Mouse (Mus musculus): Measurements from ENCODE around the gene Fads3.

The Fads3 gene

DNA sequence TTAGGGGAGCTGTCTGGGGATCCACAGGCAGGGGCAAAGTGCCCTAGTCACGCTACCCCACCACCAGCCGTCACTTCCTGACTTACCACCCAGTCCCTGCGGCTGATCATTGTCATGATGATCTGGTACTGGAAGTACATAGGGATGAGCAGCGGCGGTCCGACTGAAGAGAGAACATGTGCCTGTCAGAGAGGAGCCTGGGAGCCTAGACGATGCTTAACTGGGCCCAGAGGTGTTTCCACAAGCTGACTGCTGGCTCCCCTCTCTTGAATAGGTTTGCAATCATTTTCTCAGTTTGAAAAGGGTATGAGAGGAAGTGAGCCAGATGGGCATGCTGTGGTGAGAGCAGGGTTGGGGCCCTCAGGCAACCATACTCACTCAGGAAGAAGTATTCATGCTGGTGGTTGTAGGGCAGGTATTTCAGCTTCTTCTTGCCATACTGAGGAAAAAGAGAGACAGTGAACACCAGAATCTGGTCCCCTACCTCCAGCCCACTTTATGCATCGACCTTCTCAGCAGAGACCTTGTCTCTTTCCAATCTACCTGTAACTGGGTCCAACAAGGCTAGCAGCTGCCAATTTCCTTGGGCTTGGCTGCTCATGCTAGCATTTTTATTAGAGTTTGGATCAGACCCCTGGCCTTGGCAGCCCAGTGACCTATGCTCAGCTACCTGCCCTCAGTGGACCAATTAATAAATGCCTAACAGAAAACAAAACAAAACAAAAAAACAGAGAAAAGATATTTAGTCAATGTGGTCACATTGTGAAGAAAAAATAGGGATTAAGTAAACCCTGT is 29.0 kb downstream of the Fads3 start:
- DNase-seq, result peak; percentile 72 to 84

DNA sequence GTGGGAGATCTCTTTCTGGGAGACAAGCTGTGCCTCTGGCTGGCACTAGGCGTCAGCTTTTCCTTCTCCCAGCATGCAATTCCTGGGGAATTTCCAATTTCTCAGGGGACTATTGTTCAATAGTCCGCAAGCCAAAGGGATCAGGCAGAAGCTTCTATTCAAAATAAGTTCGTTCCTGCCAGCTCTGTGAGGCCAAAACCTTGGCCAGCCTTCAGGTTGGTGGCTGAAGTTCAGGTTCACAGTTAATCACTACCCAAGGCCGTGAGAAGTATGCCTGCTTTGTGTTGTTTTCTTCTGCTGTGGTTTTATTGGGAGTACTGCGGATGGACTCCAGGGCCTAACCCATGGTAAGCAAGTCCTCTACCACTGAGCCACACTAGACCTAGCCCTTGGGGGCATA is 29.8 kb downstream of the Fads3 start:
- DNase-seq, result peak; percentile 70 to 88

DNA sequence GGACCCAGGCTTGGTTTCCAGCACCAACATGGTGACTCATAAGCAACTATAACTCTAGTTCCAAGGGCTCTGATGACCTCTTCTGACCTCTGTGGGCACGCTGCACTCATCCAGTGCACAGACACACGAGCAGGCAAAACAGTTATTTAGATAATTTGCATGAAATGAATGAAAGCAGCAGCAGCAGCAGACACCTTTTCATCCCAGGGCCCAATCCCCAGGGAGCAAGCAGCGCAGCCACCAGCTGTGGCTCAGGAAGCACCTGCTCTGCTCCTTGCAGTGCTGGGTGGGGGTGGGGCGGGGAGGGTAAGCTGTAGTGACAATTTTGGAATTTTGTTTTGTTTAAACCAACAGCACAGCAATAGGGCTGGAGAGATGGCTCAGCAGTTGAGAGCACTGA is 30.5 kb downstream of the Fads3 start:
- no peak for DNase-seq

DNA sequence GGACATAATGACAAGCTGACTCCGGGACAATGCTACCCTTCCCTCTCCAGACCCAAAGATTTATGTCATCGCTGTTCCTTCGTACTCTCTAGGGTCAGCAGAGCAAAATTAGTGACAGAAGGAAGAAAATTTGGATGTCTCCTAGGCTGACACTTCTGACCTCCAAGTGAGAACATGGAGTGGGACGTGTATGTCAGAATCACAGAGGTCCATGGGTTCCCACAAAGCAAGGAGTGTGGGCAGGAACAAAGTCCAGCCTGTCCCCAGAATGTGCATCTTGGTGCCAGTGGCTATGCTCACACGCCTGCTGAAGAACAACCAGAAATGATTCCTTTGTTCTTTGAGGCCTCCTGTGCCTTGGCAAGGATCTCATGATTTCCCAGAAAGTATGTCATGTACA is 31.8 kb downstream of the Fads3 start:
- DNase-seq, result no peak

DNA sequence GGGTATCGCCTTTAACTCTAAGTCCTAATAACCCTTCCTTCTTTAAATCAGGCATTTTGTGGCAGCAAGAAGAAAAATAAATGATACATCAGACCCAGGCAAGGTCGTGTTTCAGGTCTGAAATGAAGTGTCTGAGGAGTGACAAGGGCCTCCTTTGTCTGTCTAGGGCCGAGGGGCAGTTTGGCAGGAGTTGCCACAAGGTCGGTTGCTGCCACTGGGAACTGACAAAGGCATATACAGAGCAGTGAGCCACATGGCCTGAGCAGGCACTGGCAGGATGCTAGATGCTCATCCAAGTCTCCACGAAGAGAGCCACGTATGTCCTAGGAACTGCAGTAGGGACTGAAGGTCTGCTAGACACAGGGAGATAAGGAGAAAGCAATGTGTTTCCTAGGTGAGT is 37.0 kb downstream of the Fads3 start:
- no peak for DNase-seq

DNA sequence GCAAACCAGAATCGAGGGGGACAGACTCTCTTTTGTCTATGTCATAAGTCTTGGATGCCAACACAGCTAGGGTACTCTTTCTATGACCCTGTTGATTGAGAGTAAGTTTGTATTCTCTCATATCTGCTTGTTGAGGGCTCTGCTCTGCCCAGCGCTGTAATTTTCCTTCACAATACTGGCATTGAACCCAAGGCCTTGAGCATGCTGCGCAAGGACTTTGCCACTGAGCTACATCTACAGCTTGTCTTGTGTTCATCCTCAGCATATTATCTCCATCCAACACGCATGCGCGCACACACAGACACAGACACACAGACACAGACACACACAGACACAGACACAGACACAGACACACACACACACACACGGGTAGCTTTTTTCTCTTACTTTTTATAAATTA is 39.0 kb downstream of the Fads3 start:
- DNase-seq, result no peak

DNA sequence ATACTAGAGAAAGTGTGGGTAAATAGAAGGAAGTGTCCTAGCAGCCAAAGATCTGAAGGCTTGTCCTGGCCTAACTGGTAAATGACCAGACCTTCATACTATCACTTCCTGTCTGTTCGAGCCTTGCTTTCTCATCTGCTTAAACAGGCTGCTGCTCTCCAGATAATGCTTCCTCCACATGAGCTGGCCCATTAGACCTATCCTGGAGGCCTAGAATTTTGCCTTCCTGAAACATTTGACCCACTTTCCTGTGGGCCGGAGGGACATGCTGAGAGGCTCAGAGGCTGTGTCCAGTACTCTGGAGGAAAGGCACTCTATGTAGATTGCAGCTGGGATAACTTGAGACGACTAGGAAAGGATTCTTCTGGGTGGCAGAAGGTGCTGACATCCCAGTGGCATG is 40.7 kb downstream of the Fads3 start:
- no peak for DNase-seq

DNA sequence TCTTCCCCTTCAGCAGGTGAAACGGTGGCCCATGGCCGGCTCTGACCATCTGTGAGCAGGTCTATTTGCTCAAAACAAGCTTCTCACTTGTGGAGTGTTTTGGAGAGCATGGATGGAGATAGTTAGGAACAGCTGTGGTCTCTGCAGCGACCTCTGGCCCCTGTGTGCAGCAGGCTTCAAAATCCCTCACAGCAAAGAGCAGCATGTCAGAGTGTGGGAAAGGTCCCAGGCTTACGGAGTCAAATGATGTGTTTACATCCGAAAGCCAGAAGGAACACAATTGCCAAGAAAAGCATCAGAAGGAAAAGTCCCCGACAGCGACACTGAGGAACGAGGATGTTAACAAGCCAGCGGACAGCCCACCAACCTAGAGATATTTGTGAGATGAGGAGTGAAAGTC is 44.1 kb downstream of the Fads3 start:
- DNase-seq, result no peak

DNA sequence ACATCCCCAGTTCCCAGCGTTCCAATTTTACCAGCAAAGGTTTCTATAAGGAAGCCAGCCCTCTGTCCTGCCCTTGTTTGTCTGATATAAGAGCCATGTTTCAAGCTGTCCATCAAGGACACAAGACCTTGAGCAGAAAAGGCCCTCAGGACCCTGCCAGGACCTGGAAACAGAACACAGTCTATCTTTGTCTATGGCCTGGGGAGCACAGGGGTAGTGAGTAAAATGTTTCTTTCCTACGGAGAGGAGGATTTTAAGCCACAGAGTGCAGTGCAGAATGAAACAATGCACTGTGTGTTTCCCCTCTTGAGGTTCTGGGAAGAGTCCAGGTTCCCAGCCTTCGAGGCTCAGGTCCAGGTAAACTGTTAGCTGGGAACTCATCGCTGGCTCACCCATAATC is 45.6 kb downstream of the Fads3 start:
- DNase-seq, result no peak

DNA sequence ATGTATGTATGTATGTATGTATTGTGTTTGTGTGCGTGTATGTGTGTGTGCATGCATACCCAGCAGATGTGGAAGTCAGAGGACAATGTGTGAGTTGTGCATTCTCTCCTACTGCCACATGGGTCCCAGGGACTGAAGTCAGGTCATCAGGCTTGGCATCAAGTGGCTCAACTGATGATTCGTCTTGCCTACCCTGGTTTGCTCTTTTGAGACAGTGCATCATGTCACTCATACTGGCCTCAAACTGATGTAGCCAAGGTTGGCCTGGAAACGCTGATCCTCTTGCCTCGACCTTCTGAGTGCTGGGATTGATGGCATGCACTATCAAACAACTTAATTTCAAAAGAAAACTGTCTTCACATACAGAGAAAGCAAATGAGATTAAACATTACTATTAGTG is 52.5 kb downstream of the Fads3 start:
- DNase-seq, result no peak

DNA sequence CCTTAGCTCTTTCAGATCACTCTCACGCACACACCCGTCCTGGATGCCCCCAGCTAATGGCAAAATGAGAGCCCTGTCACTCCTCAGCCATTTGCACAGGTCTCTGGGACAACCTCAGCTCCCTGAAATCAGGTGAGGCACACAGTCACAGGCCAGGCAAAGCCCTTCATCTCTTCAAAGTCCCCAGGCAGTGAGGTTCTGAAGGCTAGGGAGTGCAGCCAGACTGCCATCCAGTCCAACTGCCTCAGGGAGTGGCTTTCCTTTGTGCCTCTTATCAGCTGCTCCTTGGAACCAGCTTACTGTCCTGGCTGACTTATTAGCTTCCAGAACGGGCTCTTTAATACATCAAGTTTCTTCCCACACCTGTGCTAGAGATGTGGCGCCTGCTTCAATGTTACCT is 53.3 kb downstream of the Fads3 start:
- DNase-seq, result no peak

DNA sequence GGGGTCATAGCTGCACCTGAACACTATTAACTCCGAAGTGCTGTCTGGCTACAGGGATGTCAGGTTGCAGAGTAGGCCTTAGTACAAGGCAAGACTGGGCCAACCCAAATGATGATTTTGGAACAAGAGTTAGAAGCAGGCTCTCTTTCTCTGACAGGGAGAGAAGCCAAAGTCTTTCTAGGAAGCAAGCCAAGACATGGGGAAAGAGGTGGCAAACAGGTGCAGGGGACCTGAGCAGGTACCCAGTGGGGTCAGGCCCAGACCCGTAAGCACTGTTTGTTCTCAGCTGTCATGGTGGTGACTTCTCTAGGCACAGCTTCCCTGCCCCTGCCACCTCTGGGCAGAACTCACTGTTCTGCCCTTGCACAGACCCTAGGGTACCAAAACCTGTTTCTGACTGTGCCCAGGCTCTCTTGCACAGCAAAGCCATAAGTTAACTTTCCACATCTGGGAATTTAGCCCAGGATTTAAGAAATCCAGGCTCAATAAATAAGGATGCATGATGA is 55.1 kb downstream of the Fads3 start:
- no peak for DNase-seq

DNA sequence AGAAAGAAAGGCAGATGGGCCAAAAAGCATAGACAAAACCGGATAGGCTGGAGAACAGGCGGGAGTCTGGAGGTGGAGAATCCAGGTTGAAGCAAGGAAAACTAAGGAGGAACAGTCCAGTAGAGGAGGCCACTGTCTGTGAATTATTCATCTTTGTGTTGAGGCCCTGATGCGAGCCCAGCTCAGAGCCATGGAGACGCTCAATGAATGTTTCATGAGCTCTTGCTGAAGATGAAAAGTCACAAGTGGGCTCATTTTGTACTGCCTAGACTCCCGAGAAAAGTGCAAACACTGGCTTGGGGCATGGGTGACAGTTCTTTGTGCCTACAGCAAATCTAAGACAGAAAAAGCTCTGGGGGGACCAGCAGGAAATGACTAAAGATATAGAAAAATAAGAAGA is 56.5 kb downstream of the Fads3 start:
- no peak for DNase-seq

DNA sequence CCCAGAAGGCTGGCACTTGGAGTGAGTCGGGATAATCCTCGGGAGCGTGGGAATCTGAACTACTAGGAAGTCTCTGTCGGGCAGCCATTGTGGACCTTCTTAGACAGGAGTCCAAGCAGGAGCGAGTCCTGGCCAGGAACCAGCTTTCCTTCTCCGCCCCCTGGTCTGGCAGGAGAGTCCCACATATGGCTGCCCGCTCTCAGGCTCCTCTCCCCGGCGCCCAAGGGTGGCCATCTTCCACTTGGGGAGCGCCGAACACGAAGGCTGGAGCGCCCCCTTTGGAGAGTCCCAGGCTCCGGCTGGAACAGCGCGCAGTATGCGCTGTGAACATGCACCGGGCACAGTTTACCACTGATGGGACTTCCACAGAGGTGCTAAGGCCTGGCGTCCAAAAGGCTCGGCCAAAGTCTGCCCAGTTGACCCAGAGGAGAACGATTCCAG is 59.3 kb downstream of the Fads3 start:
- DNase-seq, result peak; percentile 88 to 93

DNA sequence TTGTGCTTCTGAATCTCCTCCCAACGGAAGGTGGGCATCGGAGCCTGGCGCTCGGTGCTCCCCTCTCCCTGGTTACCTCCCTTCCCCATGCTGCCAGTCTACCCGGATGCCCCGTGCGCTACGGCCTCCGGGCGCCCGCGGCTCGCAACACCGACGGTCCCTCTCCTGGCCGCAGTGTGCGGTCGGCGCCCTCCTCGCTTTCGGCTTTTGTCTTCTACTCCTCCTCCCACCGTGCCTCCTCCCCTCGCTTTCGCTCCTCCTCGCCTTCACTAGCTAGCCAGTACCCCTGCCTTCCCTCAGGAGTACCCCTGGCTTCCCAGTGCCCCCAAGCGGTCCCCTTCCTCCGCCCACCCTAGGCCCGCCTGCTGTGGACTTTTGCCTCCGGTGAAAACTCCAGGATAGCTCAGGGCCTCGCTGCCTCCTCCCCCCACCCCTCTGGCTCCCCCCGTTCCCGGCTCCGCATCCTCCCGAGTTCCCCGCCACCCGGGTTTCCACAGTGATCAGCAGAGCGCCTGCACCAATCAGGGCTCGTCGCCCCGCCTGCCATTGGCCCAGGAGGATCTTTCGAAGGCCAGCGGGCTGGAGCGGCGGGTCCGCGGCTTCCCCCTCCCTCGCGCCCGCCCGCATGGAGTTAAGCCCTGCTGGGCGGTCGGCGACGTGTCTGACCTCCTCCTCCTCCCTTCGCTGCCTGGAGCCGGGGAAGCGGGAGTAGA is 60.1 kb downstream of the Fads3 start, which contains the start of gene Fads2:
TSS of gene Fads2 (minus strand) at position 406 of the 713 bp plus-strand sequence.
- DNase-seq, result peak; percentile 88 to 96

DNA sequence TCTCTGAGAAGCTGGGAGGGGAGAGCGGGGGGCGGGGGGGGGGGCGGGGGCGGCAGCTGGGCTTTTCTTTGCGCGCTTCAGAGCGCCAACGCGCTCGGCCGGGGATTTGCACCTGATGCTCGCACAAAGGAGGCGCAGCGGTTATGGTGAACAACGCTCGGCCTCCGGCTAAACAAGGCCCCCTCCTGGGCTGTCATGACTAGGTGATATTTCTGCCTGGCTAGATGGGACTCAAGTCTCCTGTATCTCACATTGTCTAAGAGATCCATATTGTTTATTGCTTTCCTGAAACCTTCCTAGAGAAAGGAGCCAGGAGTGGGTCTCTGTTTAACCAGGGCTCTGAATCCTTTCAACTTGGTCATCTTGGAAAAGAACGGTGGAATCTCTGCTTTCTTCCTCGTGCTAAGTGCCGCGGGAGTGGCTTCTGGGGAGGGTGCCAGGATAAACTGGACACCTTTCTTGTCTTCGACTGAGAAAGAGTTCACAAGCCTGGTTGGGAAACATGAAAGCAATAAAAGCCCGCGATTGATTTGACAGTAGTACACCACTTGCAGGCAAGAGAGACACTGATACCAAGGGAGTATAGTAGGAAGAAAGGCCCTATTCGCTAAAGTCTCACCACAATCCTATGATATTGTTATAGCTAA is 60.8 kb downstream of the Fads3 start:
- no peak for DNase-seq

DNA sequence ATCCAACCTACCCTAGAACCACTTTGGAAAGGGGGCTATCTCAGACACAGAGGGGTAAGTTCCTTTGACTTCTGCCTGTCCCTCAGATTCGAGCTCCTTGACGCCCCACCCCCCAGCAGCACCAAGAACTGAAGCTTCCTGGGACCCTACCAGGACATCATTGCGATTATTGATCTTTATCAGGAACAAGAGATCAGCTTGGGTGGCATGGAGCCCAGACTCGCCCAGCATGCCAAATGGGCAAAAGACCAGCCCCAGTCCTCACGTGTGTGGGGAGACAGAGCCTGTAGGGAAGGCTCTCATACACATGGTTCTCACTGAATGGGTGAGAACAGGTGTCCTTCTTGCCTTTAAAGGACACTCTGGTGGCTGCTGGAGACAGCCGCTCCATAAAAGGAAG is 62.9 kb downstream of the Fads3 start:
- no peak for DNase-seq

DNA sequence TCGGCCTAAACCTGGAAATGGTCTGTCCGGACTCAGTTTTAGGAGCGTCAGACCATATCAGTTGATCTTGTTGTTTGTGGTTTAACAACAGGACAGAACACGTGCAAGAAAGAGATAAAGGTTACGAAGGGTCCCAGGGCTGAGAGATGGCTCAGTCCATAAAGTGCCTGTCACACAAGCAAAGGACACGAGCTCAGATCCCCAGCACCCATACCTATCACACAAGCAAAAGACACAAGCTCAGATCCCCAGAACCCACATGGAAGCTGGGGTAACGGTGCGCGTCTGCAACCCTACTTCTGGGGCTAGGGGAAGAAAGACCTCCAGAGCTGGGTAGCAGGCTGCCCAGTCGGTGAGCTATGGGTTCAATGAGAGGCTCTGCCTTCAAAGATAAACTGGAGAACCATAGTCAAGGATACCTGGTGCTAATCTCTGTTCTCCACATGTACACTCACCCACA is 63.7 kb downstream of the Fads3 start:
- no peak for DNase-seq

DNA sequence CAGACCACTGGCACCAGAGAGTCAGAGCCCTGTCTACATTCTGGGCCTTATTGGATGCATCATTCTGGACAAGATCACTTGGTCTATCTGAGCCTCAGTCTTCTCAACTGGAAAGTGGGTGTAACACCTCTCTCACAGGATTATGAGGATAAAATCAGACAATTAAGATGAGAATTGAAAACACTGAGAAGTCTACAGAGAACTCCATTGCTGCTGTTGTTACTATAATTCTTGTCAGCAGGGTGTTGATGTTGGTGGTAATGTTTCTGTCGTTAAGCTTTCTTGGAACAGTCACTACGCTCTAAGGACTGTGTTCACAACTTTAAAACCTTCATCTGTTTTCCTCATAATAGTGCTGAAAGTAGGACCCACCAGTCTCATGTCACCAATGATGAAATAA is 65.3 kb downstream of the Fads3 start:
- DNase-seq, result no peak

DNA sequence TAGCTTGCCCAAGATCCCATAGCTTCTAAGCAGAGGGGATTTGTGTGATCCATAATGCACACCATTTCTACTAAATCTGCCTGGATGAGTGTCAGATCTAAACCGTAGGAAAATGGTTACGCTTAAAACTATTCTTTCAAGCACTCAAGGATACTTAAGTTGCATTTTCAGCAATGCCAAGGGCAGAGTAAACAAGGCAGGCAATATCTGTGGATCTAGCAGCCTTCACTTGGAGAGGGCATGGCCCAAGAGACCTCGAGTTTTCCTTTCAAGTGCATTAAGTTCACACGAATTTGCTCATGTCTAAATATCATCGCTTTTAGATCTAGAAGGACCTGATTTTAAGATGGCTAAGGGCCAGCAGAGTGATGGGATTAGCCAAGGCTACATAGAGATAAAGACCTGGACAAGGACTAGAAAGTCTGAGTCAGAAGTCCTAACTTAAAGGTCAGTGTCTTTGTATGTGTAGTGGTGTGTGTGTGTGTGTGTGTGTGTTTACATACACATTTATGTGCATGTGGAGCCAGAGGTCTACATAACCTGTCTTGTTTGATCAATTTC is 65.8 kb downstream of the Fads3 start:
- DNase-seq, result no peak

DNA sequence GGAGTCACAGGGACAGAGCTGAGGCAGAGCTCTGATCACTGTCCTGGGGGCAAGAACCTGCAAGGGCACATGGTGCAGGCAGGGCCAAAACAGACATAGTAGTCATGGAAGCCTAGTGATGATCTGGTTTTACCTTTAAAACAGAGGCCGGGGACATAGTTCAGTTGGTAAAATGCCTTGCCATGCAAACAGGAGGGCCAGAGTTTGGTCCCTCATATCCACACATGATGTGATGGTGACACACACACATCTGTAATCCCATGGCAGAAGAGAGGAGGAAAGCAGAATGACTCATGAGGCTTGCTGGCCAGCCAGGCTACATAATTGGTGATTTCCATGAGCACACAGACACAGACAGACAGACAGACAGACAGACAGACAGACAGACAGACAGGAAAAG is 66.8 kb downstream of the Fads3 start:
- DNase-seq, result no peak

DNA sequence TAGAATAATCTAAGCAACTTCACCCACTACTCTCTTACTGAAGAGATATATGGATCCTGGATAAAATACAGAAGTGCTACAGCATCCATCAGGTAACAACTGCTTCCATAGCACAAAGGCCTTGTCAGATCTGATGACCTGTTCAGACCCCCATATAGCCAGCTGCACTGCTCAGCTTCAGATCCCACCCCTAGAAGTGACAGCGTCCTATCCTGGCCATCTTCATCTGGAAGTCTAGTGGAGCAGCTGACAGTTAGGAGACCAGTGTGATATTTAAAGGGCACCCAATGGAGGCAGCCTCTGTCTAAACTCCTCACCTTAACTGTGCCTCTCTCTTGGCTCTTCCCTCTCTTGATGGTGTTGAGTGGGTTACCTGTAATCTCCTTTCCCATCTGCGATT is 67.3 kb downstream of the Fads3 start:
- DNase-seq, result no peak
